Mouse (Mus musculus): ENCODE data around the gene Cbfa2t2.

DNA sequence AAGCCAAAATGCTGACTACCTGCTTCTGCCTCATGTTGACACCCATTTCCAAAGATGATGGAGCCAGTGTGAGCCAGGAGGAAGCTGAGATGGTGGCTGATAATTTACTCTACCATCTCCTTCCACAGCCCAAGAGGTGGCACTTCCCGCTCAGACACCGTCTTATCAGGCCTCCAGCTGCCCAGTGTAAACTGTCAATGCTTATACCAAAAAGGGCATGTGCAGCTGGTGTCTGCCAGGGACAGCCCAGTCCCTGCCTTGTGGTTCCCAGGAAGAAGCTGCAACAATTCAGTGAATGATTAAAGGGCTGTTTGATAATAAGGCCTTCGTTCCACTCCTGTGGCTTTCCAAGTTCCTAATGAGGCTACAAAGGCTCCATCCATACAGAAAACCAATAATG, 102.4 kb downstream of the Cbfa2t2 start:
- TF ChIP-seq CTCF (IDR thresholded peaks at IDR 0.05; ENCODE audit: low read depth) (no peak), EP300 (IDR thresholded peaks at IDR 0.05; ENCODE audit: low read depth) (no peak)
